Mouse (Mus musculus) gastrocnemius, adult 8-10 months (tissue): ENCODE results near the gene Pdcd2l. TPM values are rescaled to one million over a fixed set of nuclear protein-coding genes. Genes with fewer than 3 reads are reported as not detected.
"Not testable (repeated sequence)": the region's sequence is repeated elsewhere in the genome, so short reads cannot be mapped to it uniquely, and the experiment has no call there.

Experiments used
- DNase-seq, 2 experiments: peaks; one replicate each; pipeline ENCODE4 v3.0.0; 2022; ENCODE audit warnings: low spot score in 2 of 2
- total RNA-seq, 4 experiments: library from RNA; stranded (reverse); gene quantifications; 2 replicates each; pipeline ENCODE4 v1.2.4; 2022

The Pdcd2l gene
- total RNA-seq, 4 experiments from 2014 or later, result 13.0 to 18.6 (median 16.9) TPM

DNA sequence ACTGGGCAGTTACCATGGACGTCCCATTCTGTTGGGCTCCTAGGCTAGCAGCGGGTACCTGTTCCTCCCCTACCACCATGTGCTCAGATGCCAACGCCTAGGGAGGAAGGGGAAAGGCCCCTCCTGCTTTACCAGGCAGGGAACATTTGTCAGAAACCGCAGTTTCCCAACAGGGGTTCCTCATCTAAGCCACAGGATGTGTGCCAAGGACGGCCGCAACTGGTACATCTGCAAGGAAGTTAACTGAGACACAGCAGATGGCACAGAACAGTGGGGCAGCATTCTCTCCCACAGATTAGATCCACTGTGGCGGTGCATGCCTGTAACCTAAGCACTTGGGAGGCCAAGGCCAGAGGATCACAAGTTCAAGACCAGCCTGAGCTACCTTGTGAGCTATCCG is 18.2 kb upstream of the Pdcd2l start:
- no peak for DNase-seq

DNA sequence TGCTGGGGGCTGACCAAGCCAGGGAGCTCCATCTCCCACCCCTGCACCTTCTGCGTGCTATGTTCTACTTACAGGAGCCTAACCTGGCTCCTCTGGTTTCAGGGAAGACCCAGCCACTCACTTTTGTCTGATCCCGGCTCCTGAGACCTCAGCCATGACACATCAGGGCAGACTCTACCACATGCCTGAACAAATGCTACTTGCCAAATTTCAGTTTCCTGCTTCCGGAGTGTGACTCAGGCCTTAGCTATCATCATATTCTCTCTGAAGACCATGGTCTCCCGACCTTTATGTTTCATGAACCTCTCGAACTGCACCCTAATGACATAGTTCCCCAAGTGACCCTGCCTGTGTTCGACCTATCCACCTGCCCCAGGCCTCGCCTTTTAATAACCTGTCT is 16.8 kb upstream of the Pdcd2l start:
- no peak for DNase-seq

DNA sequence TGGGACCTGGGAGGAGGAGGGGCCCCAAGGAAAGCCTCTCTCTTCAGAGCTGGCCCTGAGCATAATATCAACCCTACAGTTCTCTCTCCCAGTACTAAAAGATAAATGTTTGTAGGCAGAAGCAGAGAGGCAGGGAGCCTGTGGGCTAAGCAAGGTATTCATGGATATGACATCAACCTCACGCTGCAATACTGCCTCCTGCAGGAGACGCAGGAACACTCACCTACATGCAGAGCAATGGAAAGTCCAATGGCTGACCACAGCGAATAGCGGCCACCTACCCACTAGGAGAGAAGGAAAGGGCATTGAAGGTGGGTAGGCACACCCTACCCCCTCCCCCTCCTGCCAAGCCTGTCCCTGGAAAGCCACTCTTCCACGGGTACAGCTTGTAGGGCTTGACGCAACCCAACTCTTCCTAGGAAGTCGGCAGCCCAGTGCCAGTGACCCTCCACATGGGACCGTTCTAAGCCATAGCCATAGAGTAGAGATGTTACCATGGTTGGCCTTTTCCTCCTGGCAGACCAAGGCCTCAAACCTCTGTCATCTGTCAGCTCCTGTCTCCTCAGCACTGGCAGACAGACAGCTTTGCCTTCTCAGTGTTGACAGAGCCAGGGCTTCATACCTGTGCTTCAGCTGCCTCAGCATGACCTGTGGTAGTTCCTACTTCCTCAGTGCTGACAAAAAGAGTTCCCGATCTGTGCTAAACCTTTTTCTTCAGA is 11.7 kb upstream of the Pdcd2l start:
- no peak for DNase-seq

DNA sequence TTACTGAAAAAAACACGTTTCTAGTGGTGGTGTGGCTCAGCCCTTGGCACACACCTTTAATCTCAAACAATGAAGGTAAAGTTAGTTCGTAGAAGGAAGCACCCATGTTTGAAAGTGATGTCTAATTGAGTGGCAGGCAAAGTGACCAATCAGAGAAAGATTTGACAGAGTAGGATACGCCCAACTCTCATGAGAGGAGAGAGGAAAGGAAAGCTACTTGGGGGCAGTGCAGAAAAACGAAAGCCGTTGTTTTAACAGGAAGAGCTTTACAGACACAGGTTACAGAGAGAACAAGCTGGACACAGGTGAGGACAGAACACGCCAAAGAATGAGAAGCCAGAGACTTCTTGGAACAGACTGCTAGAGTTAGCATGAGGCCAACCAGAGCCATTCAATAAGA is 9.9 kb upstream of the Pdcd2l start:
- DNase-seq, result no peak

DNA sequence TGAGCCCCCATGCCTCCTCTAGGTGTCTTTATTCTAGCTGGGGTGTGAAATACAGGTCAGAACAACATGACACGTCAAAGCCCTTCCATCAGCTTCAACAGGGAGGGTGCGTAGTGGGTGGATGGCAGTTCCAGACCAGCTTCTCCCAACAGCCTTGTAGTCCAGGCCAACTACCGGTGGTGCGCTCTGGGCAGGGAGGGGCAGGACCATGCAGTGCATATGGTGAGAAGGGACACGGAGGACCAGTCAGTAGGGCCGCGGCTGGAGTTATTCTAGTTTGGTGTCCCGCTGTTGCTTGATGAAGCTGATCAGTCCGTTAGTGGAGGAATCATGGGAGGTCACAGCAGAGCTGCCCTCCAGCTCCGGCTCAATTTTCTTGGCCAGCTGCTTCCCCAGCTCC is 5.7 kb upstream of the Pdcd2l start:
- DNase-seq, result not testable (repeated sequence)

DNA sequence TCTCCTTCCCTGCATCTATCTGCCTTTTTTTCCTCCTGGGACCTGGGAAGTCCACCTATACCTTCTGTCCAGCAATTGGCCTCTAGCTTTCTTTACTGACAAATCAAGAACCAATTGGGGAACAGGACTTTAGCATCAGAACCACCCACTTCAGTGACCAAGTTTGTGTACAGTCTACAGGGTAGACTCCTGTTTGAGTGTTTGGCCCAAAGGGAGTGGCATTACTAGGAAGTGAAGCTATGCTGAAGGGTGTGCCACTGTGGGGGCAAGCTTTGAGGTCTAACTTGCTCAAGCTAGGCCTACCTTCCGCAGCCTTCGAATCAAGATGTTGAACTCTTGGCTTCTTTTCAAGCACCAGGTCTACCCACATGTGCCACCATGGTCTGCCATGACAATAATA is 4.4 kb upstream of the Pdcd2l start:
- no peak for DNase-seq

DNA sequence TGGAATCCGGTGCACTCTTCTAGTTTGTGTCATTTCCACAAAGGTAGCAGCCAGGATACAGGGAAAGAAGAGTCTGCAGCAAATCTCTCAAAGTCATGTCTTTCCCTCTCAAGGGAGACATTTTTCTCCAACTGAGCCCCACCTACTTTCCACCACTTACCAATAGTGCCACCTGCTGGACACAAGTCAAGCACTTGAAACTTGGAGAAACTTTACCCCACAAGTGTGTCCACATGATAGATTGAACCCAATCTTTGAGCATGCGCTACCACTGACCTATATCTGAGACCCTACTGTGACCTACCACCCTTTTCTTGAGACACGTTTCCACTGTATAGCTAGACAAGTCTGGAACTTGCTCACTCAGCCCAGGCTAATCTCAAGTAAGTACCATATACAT is 1.9 kb upstream of the Pdcd2l start:
- no peak for DNase-seq

DNA sequence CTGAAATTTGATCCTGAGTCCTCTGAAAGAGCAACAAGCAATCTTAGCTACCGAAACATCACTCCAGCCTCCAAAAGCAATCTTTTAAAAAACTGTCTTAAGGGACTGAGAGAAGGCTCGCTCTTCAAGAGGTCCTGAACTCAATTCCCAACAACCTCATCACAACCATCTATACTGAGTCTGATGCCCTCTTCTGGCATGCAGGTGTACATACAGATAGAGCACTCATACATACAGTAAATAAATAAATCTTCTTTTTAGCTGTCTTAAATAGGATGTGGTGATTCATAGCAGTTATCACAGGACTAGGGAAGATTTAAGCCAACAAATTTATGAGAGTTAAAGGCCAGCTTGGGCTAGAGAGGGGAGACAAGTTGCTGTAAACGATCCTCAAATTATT is 829 bp downstream of the Pdcd2l start:
- no peak for DNase-seq

DNA sequence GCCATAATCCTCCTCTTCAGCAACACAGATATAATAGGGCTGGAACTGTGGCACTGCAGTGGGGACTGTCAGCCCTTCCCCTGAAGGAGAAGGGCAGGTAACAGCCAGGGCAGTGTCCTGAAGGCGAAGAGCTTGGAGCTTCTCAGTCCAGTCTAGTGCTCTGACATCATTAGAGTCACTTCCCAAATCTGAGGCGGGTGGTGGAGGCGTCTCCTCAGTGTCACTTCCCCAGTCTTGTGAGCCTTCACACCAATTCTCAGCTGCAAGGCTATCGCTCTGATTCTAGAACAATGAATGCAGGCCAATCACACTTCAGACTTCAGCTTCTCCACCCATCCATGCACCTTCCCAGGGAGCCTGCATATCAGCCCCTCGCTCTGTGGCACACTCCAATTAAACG is 3.6 kb downstream of the Pdcd2l start:
- no peak for DNase-seq

DNA sequence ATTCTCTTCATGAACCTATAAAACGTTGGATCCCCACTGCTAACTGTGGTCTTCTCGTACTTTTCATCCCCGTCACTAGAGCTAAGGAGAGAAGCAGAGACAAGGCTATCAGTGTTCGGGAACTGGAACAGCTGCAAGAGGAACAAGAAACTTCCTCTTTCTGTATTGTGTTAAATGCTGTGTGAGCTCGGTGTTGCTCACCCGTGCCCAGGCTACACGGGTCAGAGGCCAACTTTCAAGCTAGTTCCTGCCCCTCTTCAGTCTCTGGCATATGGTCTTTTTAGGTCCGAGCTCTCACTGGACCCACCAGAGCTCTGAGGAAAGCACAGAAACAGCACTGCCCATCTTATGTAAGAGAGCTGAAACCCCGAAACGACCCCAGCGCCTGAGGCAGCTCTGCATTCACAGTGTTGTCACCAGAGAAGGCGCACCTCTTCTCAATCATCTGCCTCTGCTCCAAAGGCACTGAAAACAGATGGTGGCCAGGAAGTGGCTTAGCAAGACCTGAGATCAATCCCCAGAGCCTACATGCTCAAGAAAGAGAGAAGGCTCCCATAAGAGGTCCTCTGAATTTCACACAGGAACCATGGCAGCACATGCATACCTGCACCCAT is 7.0 kb downstream of the Pdcd2l start:
- no peak for DNase-seq

DNA sequence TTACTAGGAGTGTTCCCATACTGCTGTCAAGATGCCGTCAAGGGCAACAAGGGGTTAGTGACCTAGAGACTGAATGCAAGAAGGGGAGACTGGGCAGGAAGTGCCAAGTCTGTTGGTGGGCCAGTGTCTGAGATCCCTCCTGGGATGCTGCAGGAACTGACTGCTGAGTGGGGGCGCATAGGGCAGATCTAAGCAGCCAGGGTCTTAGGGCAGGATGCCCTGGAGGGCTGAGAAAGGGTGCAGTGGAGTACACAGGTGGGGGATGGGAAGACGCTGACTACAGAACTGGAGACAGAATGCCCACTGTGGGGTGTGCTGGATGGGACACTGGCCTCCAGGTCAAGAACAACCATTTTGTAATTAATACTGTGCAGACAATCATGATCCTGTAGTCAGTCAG is 12.7 kb downstream of the Pdcd2l start:
- DNase-seq, result no peak

DNA sequence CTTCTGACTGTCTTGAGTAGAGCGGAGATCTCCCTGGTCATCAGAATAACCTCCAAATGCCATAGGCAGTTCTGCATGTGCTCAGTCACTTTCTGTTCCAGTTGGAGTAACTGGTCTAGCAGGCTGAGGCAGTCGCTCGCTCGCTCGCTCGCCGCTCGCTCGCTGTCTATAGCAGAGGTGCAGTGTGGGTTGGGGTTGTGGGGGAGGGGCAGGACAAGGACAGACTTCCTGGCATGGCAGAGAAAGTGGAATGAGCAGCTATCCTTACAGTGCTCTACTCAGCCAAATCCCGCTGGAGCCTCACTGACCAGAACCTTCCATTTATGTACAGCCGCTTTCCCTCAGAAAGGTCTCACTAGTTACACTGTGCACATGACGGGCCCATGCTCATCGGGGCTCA is 13.1 kb downstream of the Pdcd2l start:
- DNase-seq, result no peak

DNA sequence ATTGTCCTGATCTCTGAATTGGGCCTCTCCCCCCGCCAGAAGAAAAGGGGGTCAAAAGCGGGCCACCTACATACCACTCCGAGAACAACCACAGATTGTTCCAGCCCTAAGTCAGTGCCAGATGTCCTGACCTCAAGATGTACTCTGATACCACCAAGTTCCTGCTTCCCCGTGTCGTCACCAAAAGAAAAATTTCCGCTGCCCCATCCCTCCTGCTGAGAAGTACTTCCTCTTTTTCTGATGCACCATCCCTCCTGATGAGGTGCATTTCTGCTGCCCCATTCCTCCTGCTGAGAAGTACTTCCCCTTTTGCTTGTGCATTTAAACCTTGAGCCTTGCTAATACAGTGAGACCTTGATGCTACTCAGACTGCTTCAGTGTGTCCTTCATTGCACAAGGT is 20.2 kb downstream of the Pdcd2l start:
- not testable (repeated sequence) for DNase-seq

DNA sequence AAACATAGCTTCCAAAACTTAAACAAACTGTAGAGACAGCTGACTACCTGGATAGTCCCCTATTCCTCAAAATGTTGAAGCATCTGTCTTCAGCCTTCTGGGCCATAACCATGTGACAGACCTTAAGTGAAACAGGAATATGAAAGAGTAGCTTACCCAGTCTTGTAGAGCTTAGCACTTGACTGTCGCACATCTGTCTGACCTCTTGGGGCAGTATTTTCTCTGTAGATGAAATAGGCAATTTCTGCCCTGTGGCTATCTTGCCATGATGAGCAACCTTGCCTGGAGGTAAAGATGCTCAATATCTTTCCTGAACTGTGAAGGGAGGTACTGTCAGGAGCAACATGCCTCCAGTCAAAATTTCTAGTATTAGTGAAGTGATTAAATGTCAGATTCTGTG is 24.2 kb downstream of the Pdcd2l start:
- no peak for DNase-seq

DNA sequence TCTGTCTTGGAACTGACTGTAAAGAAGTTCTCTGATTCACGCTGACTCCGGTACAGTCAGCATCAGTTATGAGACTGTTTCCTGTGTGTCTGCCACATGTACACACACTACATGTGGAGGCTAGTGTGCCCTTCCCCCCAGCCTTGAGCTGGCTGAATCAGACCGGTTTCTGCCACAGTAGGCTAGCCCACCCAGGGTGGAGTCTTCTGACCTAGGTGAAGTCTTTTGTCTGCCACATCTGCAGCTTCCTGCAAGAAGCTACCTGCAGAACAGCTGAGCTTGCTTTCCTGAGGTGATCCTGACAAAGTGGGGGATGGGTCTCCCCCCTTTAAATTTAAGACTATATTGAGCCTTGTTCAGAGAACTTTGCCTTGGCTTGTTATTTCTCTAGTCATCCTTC is 27.0 kb downstream of the Pdcd2l start, which contains the start of gene Uba2:
TSS of gene Uba2 (minus strand) at position 146 of the 400 bp plus-strand sequence.
- DNase-seq, result no peak

DNA sequence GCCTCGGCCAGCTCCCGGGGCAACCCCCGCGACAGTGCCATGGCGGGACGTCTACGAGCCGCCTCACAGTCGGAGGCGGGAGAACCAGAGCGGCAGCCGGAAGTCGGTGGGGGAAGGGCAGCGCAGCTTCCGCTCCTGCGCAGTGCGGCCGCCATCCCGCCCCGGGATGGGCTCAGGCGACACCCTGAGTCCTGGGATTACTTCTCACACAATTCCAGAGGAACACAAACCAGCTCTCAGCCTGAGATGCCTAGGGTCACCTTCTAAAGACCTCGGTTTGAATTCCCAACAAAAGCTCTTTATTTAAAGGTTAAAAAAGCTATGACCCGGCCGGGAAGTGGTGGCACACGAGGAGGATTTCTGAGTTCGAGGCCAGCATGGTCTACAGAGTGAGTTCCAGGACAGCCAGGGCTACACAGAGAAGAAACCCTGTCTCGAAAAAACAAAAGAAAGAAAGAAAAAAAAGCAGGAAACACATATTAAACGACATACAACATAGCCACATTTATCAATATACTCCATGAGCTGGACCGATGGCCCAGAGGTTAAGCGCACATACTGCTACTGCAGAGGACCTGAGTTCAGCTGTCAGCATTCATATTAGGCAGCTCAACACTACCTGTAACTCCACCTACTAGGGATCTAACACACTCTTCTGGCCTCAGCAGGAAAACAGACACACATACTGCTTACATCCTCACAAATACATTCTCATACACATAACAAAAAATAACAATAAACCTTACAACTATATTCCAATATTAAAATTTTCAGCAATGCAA is 27.8 kb downstream of the Pdcd2l start:
- peak; percentile 88 to 89 for DNase-seq

DNA sequence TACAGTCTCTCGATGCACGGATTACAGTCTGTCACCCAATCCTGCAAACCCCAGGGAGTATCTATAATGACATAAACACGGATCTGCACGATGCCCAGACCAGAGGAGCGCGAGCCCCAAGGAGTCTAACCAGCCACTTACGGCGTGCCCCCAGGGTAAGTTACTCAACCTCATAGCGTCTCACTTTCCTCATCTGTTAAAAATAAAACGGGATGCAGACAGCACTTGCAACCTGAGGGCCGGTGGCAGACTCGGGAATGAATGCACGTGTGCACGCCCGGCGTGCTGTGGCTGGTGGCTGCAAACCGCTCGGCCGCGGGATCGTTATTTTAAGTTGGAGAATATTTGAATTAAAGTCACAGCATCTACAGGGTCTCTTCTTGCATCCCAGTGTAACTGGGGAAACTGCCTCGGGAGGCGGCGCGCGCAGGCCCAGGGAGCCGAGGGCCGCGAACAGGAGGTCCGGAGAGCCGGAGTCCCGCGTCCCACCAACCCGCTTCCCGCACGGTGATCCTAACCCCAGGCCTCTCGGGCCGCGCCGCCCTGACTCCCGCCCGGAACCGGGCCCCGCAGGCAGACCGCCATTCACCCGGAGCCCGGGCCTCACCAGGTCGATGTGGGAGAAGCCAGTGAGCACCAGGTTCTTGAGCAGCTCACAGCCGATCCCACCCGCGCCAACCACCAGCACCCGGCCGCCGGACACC is 28.5 kb downstream of the Pdcd2l start:
- DNase-seq, result peak; percentile 41 to 68

DNA sequence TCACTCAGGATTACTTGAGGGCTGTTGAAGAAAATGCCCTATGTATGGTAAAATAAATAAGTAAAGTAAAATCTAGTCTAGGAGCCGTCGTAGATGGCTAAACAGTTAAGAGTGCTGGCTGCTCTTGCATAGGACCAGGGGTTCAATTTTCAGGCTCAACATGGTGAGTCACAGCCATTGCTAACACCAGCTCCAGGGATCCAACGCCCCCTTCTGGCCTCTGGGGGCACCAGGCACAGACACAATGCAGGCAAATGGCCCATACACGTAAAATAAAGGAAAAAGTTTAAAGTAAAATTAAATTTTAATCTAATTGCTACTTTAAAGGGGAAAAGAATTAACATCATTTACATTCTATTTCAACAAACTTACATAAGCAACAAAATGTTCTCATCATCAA is 29.6 kb downstream of the Pdcd2l start:
- no peak for DNase-seq

DNA sequence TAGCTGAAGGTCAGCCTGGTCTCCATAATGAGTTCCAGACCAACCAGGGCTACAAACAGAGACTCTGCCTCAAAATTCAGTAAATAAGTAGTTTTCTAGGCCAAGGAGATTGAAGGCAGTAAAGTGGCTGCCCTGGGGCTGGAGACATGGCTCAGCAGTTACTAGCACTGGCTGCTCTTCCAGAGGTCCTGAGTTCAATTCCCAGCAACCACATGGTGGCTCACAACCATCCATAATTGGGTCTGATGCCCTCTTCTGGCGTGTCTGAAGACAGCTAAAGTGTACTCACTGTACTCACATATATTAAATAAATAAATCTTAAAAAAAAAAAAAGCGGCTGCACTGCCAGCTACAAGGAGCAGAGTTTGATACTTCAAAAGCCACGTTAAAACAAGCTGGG is 30.5 kb downstream of the Pdcd2l start:
- DNase-seq, result no peak

DNA sequence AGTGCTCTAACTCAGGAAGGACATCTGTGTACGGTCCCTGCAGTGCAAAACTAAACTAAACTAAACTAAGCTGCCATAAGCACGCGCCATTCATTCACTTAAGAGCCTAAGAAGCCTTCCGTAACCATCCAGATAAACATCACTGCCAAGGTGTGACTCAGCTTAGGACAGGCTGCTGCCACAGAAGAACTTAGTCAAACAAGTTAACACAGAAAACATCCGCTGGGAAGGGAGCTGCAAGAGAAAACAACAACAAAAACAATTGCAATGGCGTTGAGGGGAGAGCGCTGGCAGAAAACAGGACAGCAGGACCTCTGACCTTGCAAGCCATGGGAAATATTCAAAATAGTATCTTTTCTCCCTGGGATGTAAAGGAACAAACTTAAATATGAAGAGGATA is 31.8 kb downstream of the Pdcd2l start:
- DNase-seq, result no peak

DNA sequence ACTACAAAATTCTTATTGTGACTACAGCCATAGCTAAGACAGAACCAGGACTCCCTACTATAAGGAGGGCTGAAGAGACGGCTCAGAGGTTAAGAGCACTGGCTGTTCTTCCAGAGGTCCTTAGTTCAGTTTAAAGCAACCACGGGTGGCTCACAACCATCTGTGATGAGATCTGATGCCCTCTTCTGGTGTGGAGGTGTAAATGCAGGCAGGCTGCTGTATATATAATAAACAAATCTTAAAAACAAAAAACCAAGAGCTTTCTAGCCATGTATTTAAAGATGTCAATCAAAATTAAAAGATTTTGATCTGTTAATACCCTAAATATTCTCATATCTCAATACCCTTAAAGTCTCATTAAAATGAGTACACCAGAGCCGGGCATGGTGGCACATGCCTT is 37.3 kb downstream of the Pdcd2l start:
- DNase-seq, result no peak

DNA sequence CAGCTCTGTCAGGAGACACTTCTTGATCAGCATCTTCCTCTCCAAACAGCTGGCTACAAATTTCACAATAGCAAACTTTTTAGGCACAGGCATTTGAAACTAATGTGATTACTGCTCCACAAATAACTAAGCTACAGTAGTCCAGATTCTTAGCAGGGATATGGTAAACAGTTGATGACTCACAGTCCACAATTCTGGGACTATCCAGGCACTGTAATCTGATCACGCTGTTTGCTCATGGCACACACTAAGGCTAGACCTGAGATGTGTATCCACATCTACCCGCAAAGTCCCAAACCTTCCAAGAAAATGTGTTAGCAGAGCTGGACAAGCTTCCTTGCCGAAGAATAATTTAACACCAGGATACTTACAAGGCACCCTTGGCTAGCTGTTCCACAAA is 38.5 kb downstream of the Pdcd2l start:
- no peak for DNase-seq
